Mouse (Mus musculus) midbrain, embryonic 13.5 days (tissue): ENCODE results near the gene Dennd2c. TPM values are rescaled to one million over a fixed set of nuclear protein-coding genes. Genes with fewer than 3 reads are reported as not detected.
"Not testable (repeated sequence)": the region's sequence is repeated elsewhere in the genome, so short reads cannot be mapped to it uniquely, and the experiment has no call there.

Experiments
- ATAC-seq: fragments of 200-750 bp; cut with Nextera tagmentation; 2 replicates; pipeline ENCODE4 v1.8.0; 2017; ENCODE audit warnings: mild to moderate bottlenecking, moderate TSS enrichment, moderate library complexity
- H3K27ac ChIP-seq: fragments of 300-500 bp; sonication (generic); 2 replicates; pipeline ENCODE4 v1.5.1; 2015; ENCODE audit warnings: inconsistent platforms, mild to moderate bottlenecking, moderate library complexity
- H3K27me3 ChIP-seq: fragments of 300-500 bp; sonication (generic); 2 replicates; pipeline ENCODE4 v1.6.1; 2015; ENCODE audit warnings: mild to moderate bottlenecking, inconsistent platforms
- H3K36me3 ChIP-seq: fragments of 300-500 bp; sonication (generic); 2 replicates; pipeline ENCODE4 v1.6.1; 2015; ENCODE audit warnings: mild to moderate bottlenecking, inconsistent platforms
- H3K4me1 ChIP-seq: fragments of 300-500 bp; sonication (generic); replicated peaks from 2 replicates; pipeline ENCODE4 v1.6.1; 2015; ENCODE audit warnings: inconsistent platforms
- H3K4me2 ChIP-seq: fragments of 300-500 bp; sonication (generic); replicated peaks from 2 replicates; pipeline ENCODE4 v1.6.1; 2015; ENCODE audit warnings: moderate library complexity, mild to moderate bottlenecking, inconsistent platforms
- H3K4me3 ChIP-seq: fragments of 300-500 bp; sonication (generic); replicated peaks from 2 replicates; pipeline ENCODE4 v1.5.1; 2015; ENCODE audit warnings: mild to moderate bottlenecking, inconsistent platforms
- H3K9ac ChIP-seq: fragments of 300-500 bp; sonication (generic); replicated peaks from 2 replicates; pipeline ENCODE4 v1.6.1; 2015; ENCODE audit warnings: mild to moderate bottlenecking, inconsistent platforms
- H3K9me3 ChIP-seq: fragments of 300-500 bp; sonication (generic); 2 replicates; pipeline ENCODE4 v1.6.1; 2016; ENCODE audit warnings: mild to moderate bottlenecking, inconsistent platforms
- WGBS: fragments of 180-500 bp; shearing (Covaris S2); methylation state at CpG from one replicate; pipeline ENCODE4 v1.1.7; 2015; 5-methylcytosine and 5-hydroxymethylcytosine counted together
- polyA plus RNA-seq: library from polyadenylated mRNA; unstranded; fragments of >200 nt; fragmentation: Nextera tagmentation; extraction: Ambion mirVana; gene quantifications from 2 replicates; pipeline ENCODE4 v1.2.1, GENCODE M21; 2015

Dennd2c gene
- polyA plus RNA-seq, 1 experiment from 2014 or later: 1.4 TPM

DNA sequence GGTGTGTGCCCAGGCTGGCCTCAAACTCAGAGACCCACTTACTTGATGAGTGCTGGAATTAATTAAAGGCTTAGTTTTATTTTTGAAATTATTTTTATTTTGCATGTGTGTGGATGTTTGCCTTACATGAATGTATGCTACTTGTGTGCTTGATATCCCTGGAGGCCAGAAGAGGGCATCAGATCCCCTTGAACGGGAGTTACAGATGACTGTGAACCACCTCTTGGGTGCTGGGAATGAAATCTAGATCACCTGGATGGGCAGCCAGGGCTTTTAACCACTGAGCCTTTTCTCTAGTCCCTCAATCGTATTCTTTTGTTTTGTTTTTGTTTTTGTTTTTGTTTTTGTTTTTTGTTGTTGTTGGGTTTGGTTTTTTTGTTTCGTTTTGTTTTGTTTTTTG is 23.7 kb downstream of the Dennd2c start:
- H3K4me2 ChIP-seq: no peak overlapping the region
- no peak overlapping the region for H3K4me3 ChIP-seq
- no peaks in the 10 kb centered on the region for H3K9me3 ChIP-seq
- peaks cover 14% of the 10 kb centered on the region for H3K4me1 ChIP-seq
- no peaks in the 10 kb centered on the region for H3K36me3 ChIP-seq
- no peak for ATAC-seq
- WGBS: 92% methylated on average over 3 of the region's 3 CpGs
- no peaks in the 10 kb centered on the region for H3K27me3 ChIP-seq
- H3K9ac ChIP-seq: no peak overlapping the region
- H3K27ac ChIP-seq: no peak overlapping the region

DNA sequence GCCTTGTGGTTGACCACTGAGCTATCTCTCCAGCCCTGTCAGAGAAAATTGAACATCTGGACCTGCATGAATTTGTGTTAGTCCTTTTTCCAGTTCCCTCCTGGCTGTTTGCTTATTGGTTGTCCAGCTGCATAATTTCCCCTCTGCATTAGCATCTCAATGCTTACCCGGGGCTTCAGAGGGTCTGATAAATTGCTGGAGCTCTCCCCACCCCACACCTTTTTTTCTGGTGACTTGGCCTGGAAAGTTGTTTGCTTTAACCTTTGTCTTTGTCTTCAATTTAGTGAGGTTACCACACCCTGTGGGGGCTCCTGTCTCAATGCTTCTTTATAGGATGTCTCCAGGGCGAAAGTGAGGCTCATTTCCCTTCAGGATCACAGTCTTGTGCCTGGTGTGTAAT is 24.8 kb downstream of the Dennd2c start:
- H3K4me2 ChIP-seq: no peak overlapping the region
- H3K27me3 ChIP-seq: no peaks in the 10 kb centered on the region
- H3K36me3 ChIP-seq: no peaks in the 10 kb centered on the region
- 12% methylated on average over 2 of the region's 2 CpGs for WGBS
- H3K9me3 ChIP-seq: no peaks in the 10 kb centered on the region
- ATAC-seq: no peak
- no peak overlapping the region for H3K9ac ChIP-seq
- no peak overlapping the region for H3K27ac ChIP-seq
- no peak overlapping the region for H3K4me3 ChIP-seq
- peaks cover 14% of the 10 kb centered on the region for H3K4me1 ChIP-seq

DNA sequence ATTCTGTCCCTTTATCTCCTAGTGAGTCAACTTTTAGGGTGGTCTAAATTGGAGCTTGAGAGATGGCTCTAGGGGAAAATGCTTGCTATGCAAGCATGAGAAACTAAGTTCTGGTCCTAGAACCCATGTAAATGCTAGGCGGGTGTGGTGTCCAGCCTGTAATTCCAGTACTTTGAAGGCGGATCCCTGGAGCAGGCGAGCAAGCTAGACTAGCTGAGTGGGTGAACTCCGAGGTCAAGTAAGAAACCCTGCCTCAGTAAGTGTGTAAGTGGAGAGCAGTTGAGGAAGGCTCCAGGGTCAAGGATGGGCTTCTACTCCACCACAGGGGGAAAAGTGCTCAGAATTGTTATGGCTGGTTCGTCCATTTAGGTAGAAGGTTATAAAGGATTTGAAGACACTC is 25.3 kb downstream of the Dennd2c start:
- no peak overlapping the region for H3K9ac ChIP-seq
- no peak overlapping the region for H3K4me2 ChIP-seq
- no peaks in the 10 kb centered on the region for H3K27me3 ChIP-seq
- ATAC-seq: no peak
- 77% methylated on average over 5 of the region's 5 CpGs for WGBS
- no peaks in the 10 kb centered on the region for H3K36me3 ChIP-seq
- no peaks in the 10 kb centered on the region for H3K9me3 ChIP-seq
- peaks cover 14% of the 10 kb centered on the region for H3K4me1 ChIP-seq
- H3K27ac ChIP-seq: no peak overlapping the region
- H3K4me3 ChIP-seq: no peak overlapping the region

DNA sequence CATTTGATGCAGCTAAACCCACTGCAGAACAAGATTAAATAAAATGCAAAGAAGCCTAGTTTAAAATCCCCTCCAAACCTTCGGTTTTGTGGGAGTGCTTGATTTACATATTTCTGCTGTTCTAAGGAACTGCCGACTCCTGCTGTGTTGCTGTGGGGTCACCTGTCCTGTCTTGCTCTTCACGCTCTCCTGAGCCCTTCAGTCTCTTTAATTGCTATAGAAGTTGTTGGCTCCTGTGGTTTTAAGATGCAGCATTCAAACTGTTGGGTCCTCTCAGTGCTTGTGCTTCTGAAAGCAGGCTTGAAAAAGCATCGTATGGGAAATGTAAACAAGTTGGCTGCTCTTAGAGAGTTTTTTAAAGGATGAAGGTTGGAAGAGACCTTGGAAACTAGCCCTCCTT is 25.8 kb downstream of the Dennd2c start:
- Histone ChIP-seq H3K9ac (no peak overlapping the region), H3K4me2 (no peak overlapping the region), H3K4me1 (peaks cover 14% of the 10 kb centered on the region), H3K9me3 (no peaks in the 10 kb centered on the region), H3K36me3 (no peaks in the 10 kb centered on the region), H3K4me3 (no peak overlapping the region), H3K27me3 (no peaks in the 10 kb centered on the region), H3K27ac (no peak overlapping the region)
- WGBS: 39% methylated on average over 4 of the region's 4 CpGs
- ATAC-seq: no peak

DNA sequence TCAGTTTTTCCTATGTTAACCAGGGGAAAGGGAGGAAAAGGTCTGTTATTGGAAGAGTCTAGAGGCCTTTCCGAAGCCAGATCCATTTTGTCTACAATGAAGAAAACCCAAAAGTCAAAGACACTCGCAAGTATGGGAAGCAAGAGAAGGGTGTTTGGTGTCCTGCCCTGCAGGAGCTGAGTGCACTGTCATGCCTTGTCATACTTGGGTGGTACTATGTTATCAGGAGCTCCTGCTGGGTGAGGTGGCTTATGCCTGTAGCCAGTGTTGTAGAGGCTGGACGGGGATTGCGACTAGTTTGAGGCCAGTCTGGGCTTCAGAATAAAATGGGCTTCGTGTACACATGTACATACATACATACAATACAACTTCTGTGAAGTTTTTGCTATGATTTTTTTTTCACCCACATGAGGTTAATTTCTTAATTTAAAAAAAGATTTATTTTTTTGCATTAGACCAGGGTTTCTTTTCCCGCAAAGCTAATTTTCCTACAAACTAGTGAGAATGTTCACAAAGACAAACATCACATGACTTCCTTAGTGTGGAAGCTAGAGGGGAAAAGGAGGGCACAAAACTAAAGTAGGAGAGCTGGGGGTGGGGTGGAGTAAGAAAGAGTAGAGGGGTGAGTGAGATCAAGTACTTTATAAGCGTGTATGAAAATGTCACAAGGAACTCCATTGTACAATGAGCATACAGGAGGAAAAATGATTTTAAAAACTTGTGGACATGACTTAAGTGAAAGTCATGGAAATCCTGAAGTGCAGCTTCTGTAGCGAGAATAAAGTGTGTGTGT is 27.2 kb downstream of the Dennd2c start:
- Histone ChIP-seq H3K27ac (0 out of 2 replicates have a peak overlapping the region, but pooled peaks have one; percentile 14), H3K4me1 (peaks cover 14% of the 10 kb centered on the region), H3K27me3 (no peaks in the 10 kb centered on the region), H3K9ac (no peak overlapping the region), H3K36me3 (no peaks in the 10 kb centered on the region), H3K4me2 (no peak overlapping the region), H3K4me3 (no peak overlapping the region), H3K9me3 (no peaks in the 10 kb centered on the region)
- no peak for ATAC-seq
- WGBS: 87% methylated on average over 8 of the region's 8 CpGs

DNA sequence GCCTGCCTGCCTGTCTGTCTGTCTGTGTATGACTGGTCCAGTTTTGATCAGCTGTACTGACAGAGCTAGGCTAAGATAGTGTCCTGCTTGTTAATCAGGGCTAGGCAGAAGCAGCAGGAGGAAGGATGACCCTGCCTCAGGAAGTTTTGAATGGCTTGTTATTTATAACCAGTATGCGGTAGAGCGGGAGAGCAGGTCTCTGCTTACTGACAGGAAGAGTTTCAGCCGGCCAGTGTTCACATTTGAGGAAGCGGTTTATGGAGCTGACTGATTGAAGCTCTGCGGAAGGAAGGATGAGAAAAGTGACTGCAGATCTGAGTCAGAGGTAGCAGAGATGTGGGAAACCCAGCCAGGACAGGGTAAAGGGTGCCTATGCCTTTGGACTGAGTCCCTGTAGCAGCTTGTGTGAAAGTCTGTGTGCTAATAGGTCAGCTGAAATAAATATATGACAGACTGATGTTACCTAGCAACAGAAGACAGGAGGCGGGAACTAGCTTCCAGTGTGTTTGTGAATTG is 27.9 kb downstream of the Dennd2c start:
- WGBS: 57% methylated on average over 6 of the region's 6 CpGs

DNA sequence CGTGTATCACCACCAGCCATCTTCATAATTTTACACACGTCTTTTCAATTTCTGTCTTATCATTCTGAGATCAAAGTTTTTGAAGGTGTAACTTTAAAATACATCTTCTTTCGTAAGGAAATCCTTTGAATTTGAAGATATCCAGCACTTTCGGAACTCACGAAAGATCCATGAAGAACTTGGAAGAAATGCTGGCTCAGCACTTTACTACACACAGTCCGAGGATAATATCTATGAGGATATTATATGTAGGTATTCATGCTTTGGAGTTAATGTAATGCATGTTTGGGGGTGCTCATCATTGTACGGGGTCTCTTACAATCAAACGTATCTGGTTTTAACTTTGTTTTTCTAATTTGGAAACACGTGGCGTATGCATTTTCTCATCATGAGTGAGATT is 30.7 kb downstream of the Dennd2c start:
- H3K27ac ChIP-seq: no peak overlapping the region
- H3K4me3 ChIP-seq: no peak overlapping the region
- WGBS: 93% methylated on average over 10 of the region's 10 CpGs
- H3K9me3 ChIP-seq: no peaks in the 10 kb centered on the region
- H3K27me3 ChIP-seq: no peaks in the 10 kb centered on the region
- H3K9ac ChIP-seq: no peak overlapping the region
- no peak overlapping the region for H3K4me2 ChIP-seq
- no peak for ATAC-seq
- peaks cover 6% of the 10 kb centered on the region for H3K4me1 ChIP-seq
- H3K36me3 ChIP-seq: no peaks in the 10 kb centered on the region

More for the DNA sequence above, 27.9 kb downstream of the Dennd2c start:
- Histone ChIP-seq H3K9me3 (no peaks in the 10 kb centered on the region), H3K4me2 (no peak overlapping the region), H3K9ac (no peak overlapping the region), H3K4me1 (peaks cover 14% of the 10 kb centered on the region), H3K4me3 (no peak overlapping the region), H3K27me3 (no peaks in the 10 kb centered on the region), H3K27ac (0 out of 2 replicates have a peak overlapping the region, but pooled peaks have one; percentile 14), H3K36me3 (no peaks in the 10 kb centered on the region)
- ATAC-seq: 0 out of 2 replicates have a peak, but pooled peaks have one; percentile 37

DNA sequence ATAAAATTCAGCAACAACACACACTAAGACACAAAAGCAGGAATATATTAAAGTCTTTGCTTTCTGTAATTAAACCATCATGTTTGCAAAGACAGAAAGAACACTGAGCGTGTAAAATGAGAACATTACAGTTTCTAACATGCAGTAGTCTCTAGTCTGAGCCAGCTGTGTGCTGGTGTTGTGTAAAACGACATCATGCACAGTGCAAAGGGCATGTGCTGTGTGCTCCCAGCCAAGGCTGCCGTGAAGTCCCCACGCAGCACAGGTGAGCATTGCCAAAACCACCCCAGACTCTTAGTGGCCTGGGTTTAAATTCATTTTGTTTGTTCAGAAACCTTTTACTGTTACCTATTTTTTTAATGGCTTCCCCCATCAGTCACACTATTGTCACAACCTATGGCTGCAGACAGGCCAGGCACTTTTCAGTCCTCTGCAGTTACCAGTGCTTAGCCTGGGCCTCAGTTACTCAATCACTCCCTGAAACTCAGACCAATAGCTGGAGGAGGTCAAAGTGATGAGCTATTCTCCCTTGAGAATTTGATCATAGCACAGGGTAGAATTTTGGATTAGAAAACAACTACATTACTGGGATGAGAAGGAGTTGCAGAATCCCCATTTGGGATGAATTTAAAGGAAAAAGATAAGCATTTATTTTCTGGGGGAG is 34.1 kb downstream of the Dennd2c start:
- no peak overlapping the region for H3K9ac ChIP-seq
- no peak overlapping the region for H3K4me3 ChIP-seq
- 93% methylated on average over 4 of the region's 4 CpGs for WGBS
- no peak for ATAC-seq
- no peaks in the 10 kb centered on the region for H3K36me3 ChIP-seq
- no peak overlapping the region for H3K27ac ChIP-seq
- H3K4me1 ChIP-seq: no peaks in the 10 kb centered on the region
- H3K9me3 ChIP-seq: no peaks in the 10 kb centered on the region
- no peak overlapping the region for H3K4me2 ChIP-seq
- H3K27me3 ChIP-seq: no peaks in the 10 kb centered on the region

DNA sequence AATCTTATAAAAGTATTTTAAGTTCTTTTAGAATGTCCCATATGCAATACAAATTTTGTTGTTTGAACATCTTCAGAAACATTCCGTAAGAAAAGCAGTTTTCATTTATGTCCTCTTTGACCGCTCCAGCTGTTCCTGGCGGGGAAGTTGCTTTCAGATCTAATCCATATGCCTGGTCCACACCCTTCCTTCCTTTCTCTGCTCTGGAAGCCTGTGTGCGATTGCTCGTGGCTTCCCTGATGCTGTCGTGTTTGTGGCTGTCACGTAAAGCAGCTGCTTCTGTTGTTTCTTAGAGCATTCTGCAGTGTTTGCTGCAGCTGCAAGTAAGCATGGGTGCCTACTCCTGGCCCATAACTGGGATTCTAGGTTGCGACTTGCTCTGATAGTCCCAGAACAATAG is 36.6 kb downstream of the Dennd2c start:
- Histone ChIP-seq H3K27me3 (no peaks in the 10 kb centered on the region), H3K36me3 (no peaks in the 10 kb centered on the region), H3K9ac (no peak overlapping the region), H3K4me1 (no peaks in the 10 kb centered on the region), H3K9me3 (no peaks in the 10 kb centered on the region), H3K27ac (no peak overlapping the region), H3K4me3 (no peak overlapping the region), H3K4me2 (no peak overlapping the region)
- WGBS: 78% methylated on average over 8 of the region's 8 CpGs
- no peak for ATAC-seq

DNA sequence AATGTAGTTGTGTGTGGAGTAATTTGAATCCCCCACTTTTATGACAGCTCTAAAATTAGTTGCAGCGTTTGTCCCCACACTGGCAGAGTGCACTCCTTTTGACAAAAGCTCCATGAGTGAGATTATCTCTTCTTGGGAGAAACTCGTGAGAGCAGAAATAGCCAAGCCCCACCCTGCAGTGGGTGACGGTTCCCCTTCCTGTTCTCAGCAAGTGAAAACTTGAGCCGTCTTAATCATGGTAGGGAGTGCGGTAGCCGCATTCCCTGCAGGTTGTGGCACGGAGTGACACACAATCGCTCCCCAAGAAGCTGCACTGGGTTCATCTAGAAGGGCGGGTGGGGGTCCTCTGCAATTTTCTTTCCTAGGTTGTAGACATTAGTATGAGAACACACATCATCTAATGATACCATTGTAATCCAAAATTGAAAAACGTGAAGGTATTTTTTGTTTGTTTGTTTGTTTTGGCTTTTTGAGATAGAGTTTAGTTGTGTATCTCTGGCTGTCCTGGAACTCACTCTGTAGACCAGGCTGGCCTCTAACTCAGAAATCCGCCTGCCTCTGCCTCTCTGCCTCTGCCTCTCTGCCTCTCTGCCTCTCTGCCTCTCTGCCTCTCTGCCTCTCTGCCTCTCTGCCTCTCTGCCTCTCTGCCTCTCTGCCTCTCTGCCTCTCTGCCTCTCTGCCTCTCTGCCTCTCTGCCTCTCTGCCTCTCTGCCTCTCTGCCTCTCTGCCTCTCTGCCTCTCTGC is 37.9 kb downstream of the Dennd2c start:
- not testable (repeated sequence) for H3K4me3 ChIP-seq, H3K9ac ChIP-seq, H3K36me3 ChIP-seq, H3K4me1 ChIP-seq, H3K4me2 ChIP-seq, H3K27ac ChIP-seq, H3K9me3 ChIP-seq, H3K27me3 ChIP-seq, ATAC-seq
- 70% methylated on average over 11 of the region's 11 CpGs for WGBS

DNA sequence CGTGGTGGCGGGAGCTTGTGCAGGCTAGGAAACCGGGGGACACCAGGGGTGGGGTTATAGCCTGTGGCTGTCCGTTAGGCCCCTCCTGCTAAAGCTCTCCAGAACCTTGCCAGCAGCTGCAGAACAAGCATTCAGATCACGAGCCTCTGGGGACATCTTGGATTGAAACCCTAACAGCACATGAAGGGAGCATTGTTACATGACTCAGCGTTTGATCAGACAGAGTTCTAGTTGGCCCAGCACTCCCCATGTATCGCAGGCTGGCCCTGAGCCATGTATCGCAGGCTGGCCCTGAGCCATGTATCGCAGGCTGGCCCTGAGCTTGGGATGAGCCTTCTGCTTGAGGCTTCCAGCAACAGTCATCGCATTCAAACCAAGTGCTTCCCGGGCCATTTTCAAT is 38.9 kb downstream of the Dennd2c start:
- H3K4me2 ChIP-seq: no peak overlapping the region
- no peaks in the 10 kb centered on the region for H3K27me3 ChIP-seq
- peaks cover 2% of the 10 kb centered on the region for H3K4me1 ChIP-seq
- no peak for ATAC-seq
- no peak overlapping the region for H3K9ac ChIP-seq
- no peaks in the 10 kb centered on the region for H3K36me3 ChIP-seq
- H3K9me3 ChIP-seq: no peaks in the 10 kb centered on the region
- WGBS: 88% methylated on average over 11 of the region's 11 CpGs
- H3K4me3 ChIP-seq: no peak overlapping the region
- no peak overlapping the region for H3K27ac ChIP-seq

DNA sequence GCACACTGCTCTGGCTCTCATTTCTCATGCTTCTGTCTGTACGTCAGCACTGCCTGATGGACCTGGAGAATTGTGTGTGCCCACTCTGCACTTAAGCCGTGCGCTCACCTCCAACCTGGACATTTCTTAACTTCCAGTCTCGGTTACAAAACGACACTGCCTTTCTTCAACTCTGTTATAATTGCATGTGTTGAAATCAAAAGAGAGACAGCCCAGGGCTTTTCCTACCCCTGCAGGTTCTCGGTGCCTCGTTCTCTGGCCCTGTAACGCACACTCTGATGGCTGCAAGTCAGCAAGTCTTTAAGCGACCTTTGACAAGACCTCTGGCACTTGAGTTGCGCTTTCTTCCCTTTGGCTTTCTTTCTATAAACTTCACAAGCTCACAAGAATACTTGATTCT is 40.0 kb downstream of the Dennd2c start:
- Histone ChIP-seq H3K4me1 (peaks cover 4% of the 10 kb centered on the region), H3K27ac (no peak overlapping the region), H3K27me3 (no peaks in the 10 kb centered on the region), H3K4me2 (no peak overlapping the region), H3K9ac (no peak overlapping the region), H3K36me3 (no peaks in the 10 kb centered on the region), H3K9me3 (no peaks in the 10 kb centered on the region), H3K4me3 (no peak overlapping the region)
- ATAC-seq: no peak
- whole genome bisulfite sequencing: 89% methylated on average over 10 of the region's 10 CpGs
